Mouse (Mus musculus) heart, embryonic 13.5 days (tissue): ENCODE data around the gene Stra6. TPM values are rescaled to one million over a fixed set of nuclear protein-coding genes. Genes with fewer than 3 reads are reported as not detected.
A peak's percentile ranks its signal among the peaks of the same experiment; 100 is the strongest.

Source experiments
- ATAC-seq: fragments of 200-750 bp; cut with Nextera tagmentation; 2 replicates; pipeline ENCODE4 v1.8.0; 2017; ENCODE audit warnings: moderate TSS enrichment; ENCODE audit not compliant: insufficient number of reproducible peaks, low FRiP score, low TSS enrichment; ENCODE audit errors: extremely low read depth
- H3K27ac ChIP-seq: fragments of 300-500 bp; sonication (generic); replicated peaks from 2 replicates; pipeline ENCODE4 v1.5.1; 2015; ENCODE audit warnings: moderate library complexity, mild to moderate bottlenecking, inconsistent platforms
- H3K27me3 ChIP-seq: fragments of 300-500 bp; sonication (generic); replicated peaks from 2 replicates; pipeline ENCODE4 v1.6.1; 2015; ENCODE audit warnings: mild to moderate bottlenecking, inconsistent platforms
- H3K36me3 ChIP-seq: fragments of 300-500 bp; sonication (generic); 2 replicates; pipeline ENCODE4 v1.6.1; 2015; ENCODE audit warnings: mild to moderate bottlenecking, inconsistent platforms
- H3K4me1 ChIP-seq: fragments of 300-500 bp; sonication (generic); 2 replicates; pipeline ENCODE4 v1.6.1; 2015; ENCODE audit warnings: inconsistent platforms
- H3K4me2 ChIP-seq: fragments of 300-500 bp; sonication (generic); 2 replicates; pipeline ENCODE4 v1.6.1; 2015; ENCODE audit warnings: inconsistent platforms, mild to moderate bottlenecking, moderate library complexity
- H3K4me3 ChIP-seq: fragments of 300-500 bp; sonication (generic); 2 replicates; pipeline ENCODE4 v1.5.1; 2015; ENCODE audit warnings: moderate library complexity, mild to moderate bottlenecking, inconsistent platforms
- H3K9ac ChIP-seq: fragments of 300-500 bp; sonication (generic); 2 replicates; pipeline ENCODE4 v1.6.1; 2015; ENCODE audit warnings: inconsistent platforms, mild to moderate bottlenecking, moderate library complexity
- H3K9me3 ChIP-seq: fragments of 300-500 bp; sonication (generic); 2 replicates; pipeline ENCODE4 v1.6.1; 2016; ENCODE audit warnings: inconsistent platforms
- whole genome bisulfite sequencing: fragments of 180-500 bp; shearing (Covaris S2); methylation state at CpG from one replicate; pipeline ENCODE4 v1.1.7; 2015; ENCODE audit warnings: mixed read lengths; 5-methylcytosine and 5-hydroxymethylcytosine counted together
- polyA plus RNA-seq: library from polyadenylated mRNA; unstranded; fragments of >200 nt; fragmentation: Nextera tagmentation; extraction: Ambion mirVana; gene quantifications from 2 replicates; pipeline ENCODE4 v1.2.1, GENCODE M21; 2015

Gene Stra6
- polyA plus RNA-seq, 1 experiment from 2014 or later = 1.8 TPM

DNA sequence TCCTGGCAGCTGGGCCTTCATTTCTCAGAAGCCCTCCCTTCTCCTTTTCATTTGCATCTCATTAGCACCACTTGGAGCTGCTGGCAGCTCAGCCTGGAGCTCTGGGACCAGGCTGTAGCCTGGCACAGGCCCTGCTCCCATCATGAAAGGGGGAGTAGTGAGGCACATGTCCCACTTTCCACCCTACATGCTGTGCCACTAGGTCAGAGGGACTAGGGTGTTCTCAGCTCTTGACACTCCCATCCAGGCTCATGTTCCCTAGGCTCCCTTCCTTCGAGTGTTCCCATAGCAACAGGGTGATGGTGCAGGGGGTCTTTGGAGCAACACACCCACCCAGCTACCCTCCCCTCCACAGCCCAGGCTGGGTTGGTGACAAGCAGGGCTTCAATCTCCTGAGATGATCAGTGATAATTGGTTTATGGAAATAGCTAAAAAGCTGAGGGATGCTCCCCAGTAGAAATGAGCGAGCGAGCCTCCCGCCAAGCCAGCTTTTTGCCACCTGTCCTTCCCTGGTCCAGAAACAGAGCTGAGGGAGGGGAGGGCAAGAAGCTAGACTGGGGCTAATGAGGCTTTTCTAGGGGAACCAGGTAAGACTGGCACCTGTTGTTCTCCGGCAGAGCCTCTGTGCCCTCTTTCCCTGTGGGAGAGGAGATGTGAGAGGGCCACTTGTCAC, 33.2 kb downstream of the Stra6 start:
- H3K27ac ChIP-seq = no peak overlapping the region
- 48% methylated on average over 5 of the region's 5 CpGs for WGBS
- H3K36me3 ChIP-seq = no peaks in the 10 kb centered on the region
- no peak overlapping the region for H3K4me3 ChIP-seq
- no peak overlapping the region for H3K9ac ChIP-seq
- peaks cover 51% of the 10 kb centered on the region for H3K27me3 ChIP-seq
- H3K9me3 ChIP-seq = no peaks in the 10 kb centered on the region
- peaks cover 13% of the 10 kb centered on the region for H3K4me1 ChIP-seq
- no peak overlapping the region for H3K4me2 ChIP-seq
- ATAC-seq = no peak

DNA sequence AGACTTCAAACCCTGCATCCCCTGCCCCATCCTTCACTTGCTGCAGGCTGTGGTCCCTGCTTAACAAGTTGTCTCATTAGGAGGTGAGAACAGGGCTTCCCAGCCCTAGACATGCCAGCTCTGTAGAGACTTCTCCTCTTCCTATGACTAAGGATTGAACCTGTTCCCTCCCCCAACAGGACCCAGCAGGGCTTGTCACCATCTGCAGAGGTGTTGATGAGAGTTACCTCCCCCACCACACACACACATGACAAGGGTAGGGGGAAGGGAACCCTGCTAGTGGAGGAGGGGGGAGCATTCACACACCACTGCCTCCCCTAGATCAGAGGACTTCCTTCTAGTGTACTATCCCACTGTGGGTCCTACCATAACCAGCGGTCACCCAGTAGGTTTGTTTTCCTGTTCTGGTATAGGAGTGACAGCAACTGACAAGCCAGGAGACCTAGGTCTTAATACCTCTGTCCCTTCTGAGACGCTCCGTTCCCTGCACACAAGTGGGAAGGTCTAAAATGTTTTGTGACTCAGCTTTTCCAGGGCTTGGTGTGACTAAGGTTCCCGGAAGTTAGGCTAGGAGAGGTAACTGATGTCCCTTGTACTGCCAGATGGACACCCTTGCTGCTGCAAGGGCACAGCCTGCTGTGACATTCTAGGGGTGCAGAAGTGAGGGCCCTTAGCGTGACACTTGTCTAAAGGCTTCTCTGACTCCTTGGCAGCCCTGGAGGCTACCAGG, 36.4 kb downstream of the Stra6 start:
- WGBS = 35% methylated on average over 5 of the region's 5 CpGs
- Histone ChIP-seq H3K27me3 (peaks cover 58% of the 10 kb centered on the region), H3K27ac (no peak overlapping the region), H3K9ac (no peak overlapping the region), H3K36me3 (no peaks in the 10 kb centered on the region), H3K4me3 (no peak overlapping the region), H3K4me2 (no peak overlapping the region), H3K9me3 (no peaks in the 10 kb centered on the region), H3K4me1 (peaks cover 8% of the 10 kb centered on the region)
- ATAC-seq = no peak

DNA sequence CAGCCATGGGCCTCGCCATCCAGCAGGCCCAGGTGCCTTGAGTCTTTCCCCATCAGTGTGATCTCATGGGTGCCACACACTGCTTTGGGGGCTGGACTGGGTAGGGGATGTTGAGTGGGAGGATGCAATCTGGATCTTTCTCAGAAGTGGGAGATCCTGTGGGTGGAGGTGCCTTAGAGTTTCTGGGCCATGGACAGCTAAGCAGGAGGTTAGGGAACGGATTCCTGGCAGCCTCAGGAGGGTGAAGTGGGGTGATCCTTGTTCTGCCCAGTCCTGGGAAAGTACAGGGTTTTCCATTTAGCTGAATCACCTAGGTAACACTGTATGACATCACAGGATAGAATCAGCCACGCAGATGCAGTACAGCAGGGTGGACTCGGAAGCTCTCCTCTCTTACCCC, 38.4 kb downstream of the Stra6 start:
- Histone ChIP-seq H3K9me3 (no peaks in the 10 kb centered on the region), H3K4me2 (no peak overlapping the region), H3K4me3 (no peak overlapping the region), H3K4me1 (peaks cover 8% of the 10 kb centered on the region), H3K36me3 (no peaks in the 10 kb centered on the region), H3K27ac (no peak overlapping the region), H3K27me3 (peaks cover 63% of the 10 kb centered on the region), H3K9ac (no peak overlapping the region)
- ATAC-seq = no peak
- WGBS = 76% methylated on average over 4 of the region's 4 CpGs

DNA sequence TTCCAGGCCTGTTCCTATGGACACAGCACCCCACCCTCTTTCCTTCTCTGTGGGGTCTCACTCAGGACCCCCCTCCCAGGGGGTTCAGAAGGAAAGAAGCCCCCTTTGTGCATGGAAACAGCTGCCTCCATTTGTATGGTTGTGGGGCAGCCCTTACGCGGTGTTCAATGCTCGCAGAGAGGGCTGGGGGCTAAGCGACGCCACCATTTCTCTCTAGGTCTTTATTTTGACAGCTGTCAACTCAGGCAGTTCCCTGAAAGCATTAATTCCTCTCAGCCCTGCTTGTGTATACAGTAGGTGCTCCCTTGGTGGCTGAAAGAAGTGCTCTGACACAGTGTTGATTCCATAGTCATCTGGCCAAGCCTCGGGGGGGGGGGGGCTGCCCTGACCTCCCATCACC, 40.1 kb downstream of the Stra6 start:
- Histone ChIP-seq H3K9me3 (no peaks in the 10 kb centered on the region), H3K4me3 (no peak overlapping the region), H3K27ac (no peak overlapping the region), H3K4me2 (no peak overlapping the region), H3K4me1 (peaks cover 8% of the 10 kb centered on the region), H3K27me3 (peaks cover 47% of the 10 kb centered on the region), H3K9ac (no peak overlapping the region), H3K36me3 (no peaks in the 10 kb centered on the region)
- WGBS = 71% methylated on average over 6 of the region's 6 CpGs
- ATAC-seq = no peak

DNA sequence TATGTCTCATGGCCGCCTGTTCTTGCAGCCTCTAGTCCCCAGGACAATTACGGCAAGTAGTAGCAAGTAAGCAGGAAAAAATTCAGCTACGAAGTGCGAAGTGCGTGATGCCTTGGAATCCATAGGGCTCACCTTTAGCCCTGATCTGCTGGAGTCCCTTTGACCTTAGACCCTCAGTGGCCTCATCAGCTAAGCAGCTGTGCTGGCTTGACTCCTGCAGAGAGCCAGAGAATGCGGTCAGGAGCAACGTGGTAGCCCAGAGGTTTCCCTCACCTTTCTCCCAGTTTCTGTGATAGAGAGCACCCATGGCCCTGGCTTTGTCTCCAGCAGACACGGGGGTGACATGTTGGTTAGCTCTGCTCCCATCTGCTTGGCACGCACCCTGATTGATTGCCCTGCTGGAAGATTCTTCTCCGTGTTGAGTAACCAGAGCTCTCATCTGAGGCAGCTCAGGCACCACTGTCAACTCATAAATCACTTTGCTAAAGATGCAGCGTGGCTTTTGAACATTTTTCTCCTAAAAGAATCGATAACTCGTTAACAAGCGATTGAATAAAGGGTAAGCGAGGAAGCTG, 42.1 kb downstream of the Stra6 start:
- Histone ChIP-seq H3K4me1 (no peaks in the 10 kb centered on the region; the same call in 1 of the 2 replicates), H3K36me3 (no peaks in the 10 kb centered on the region), H3K4me2 (no peak overlapping the region), H3K27me3 (peaks cover 36% of the 10 kb centered on the region), H3K27ac (no peak overlapping the region), H3K9ac (no peak overlapping the region), H3K4me3 (no peak overlapping the region), H3K9me3 (no peaks in the 10 kb centered on the region)
- no peak for ATAC-seq
- WGBS = 66% methylated on average over 15 of the region's 15 CpGs

DNA sequence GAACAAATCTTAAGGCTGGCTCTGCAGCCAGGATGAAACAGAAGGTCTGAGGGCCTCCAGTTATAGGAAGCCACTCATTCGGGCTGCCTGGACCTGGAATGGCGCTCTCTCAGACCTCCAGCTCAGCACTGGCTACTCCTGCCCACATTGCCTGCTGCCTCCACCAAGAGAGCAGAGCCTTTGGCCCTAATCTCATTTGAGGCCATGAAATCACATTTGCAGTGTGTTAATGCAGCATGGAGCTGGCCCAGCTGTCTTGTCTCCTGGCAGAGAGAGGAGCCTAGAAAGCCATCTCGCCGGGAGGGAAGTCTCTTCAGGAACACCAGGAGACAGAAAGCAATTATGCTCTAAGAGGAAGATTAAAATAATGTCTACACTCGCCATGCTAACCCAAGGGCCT, 43.9 kb downstream of the Stra6 start:
- H3K36me3 ChIP-seq = no peaks in the 10 kb centered on the region
- H3K27ac ChIP-seq = no peak overlapping the region
- peaks cover 37% of the 10 kb centered on the region for H3K27me3 ChIP-seq
- ATAC-seq = no peak
- no peaks in the 10 kb centered on the region for H3K9me3 ChIP-seq
- 49% methylated on average over 5 of the region's 5 CpGs for WGBS
- peaks cover 15% of the 10 kb centered on the region for H3K4me1 ChIP-seq
- no peak overlapping the region for H3K4me3 ChIP-seq
- H3K4me2 ChIP-seq = no peak overlapping the region
- H3K9ac ChIP-seq = no peak overlapping the region

DNA sequence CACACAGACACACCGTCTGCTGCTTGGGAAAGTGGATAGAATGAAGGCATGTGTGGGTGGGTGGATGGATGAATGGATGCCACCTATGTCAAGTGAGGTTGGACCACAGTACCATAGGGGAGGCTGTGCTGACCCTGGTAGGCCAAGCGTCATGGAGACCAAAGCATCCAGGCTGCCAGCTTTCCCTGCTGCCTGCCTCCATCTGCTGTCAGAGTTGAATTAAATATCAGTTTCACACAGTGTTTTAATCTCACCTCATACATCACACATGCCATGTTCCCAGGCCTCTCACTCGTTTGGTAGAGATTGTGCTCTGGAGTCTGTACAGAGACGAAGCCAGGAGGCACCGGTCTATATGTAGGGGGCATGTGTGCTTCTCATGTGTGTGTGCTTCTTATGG, 47.2 kb downstream of the Stra6 start:
- Histone ChIP-seq H3K27me3 (peaks cover 48% of the 10 kb centered on the region), H3K9me3 (no peaks in the 10 kb centered on the region), H3K27ac (no peak overlapping the region), H3K9ac (no peak overlapping the region), H3K4me2 (no peak overlapping the region), H3K4me1 (peaks cover 48% of the 10 kb centered on the region), H3K4me3 (no peak overlapping the region), H3K36me3 (no peaks in the 10 kb centered on the region)
- no peak for ATAC-seq
- WGBS = 58% methylated on average over 5 of the region's 5 CpGs

DNA sequence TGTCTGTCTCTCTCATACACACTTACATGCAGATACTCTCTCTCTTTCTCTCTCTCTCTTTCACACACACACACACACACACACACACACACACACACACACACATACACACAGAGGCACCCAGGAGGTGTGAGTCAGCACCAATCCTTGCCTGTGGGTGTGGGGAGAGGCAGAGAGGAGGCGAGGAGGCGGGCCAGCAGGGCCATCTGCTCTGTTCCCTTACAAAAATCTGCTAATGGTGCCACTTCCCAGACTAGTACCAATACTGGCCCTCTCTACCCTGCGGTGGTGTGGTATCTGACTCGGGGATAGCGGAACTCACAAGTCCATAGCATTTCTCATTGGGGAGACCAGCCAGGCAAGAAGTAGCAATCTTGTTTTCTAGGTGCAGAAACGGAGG, 47.8 kb downstream of the Stra6 start:
- H3K36me3 ChIP-seq = no peaks in the 10 kb centered on the region
- ATAC-seq = no peak
- H3K9me3 ChIP-seq = no peaks in the 10 kb centered on the region
- WGBS = 62% methylated on average over 6 of the region's 6 CpGs
- no peak overlapping the region for H3K4me3 ChIP-seq
- H3K4me1 ChIP-seq = peaks cover 55% of the 10 kb centered on the region
- no peak overlapping the region for H3K27ac ChIP-seq
- peaks cover 48% of the 10 kb centered on the region for H3K27me3 ChIP-seq
- no peak overlapping the region for H3K9ac ChIP-seq
- no peak overlapping the region for H3K4me2 ChIP-seq

DNA sequence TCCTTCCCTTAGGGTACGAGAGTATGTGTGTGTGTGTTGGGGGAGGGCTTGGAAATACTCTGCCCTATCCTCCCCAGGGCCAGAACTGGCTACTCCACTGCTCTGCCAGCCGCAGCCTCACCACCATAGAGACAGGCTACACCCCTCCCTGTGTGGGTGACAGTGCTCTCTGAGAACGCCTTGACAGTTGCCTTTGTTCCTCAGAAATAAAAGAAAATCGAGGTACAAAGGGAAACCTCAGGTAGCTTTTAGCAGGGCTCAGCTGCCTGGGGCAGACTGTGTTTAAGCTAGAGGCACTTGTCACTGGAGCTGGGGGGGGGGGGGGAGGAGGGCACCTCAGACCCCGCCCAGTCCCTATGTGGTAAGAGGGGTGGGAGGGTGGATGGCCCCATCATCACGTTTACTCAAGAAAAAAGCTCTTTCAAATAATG, 48.7 kb downstream of the Stra6 start:
- no peaks in the 10 kb centered on the region for H3K9me3 ChIP-seq
- WGBS = 22% methylated on average over 5 of the region's 6 CpGs
- H3K36me3 ChIP-seq = no peaks in the 10 kb centered on the region
- peaks cover 56% of the 10 kb centered on the region for H3K4me1 ChIP-seq
- no peak overlapping the region for H3K4me2 ChIP-seq
- no peak overlapping the region for H3K27ac ChIP-seq
- no peak for ATAC-seq
- no peak overlapping the region for H3K4me3 ChIP-seq
- no peak overlapping the region for H3K9ac ChIP-seq
- peaks cover 55% of the 10 kb centered on the region for H3K27me3 ChIP-seq

DNA sequence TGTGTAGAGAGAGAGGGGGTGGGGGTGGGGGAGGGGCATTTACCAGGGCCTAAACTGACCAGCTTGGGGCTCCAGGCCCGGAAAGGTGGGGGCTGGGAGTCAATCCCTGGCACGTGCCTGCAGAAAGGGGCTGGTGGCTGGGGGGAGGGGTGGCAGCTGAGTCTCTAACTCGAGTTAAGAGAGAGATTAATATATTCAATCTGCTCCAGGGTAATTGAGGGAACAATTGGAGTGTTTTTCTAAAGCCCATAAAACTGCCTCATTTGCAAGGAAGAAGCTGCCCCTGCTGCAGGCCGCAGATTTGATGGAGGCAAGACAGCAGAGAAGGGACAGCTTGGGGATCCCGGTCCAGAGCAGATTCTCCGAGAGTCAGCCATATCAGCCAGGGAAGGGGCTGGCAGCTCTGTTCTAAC, 49.3 kb downstream of the Stra6 start:
- no peak overlapping the region for H3K27ac ChIP-seq
- peak overlapping the region; percentile 25; the same call in 1 of the 2 replicates for H3K9ac ChIP-seq
- no peaks in the 10 kb centered on the region for H3K36me3 ChIP-seq
- H3K27me3 ChIP-seq = peaks cover 60% of the 10 kb centered on the region
- ATAC-seq = no peak
- H3K4me2 ChIP-seq = peak overlapping the region; percentile 66
- H3K4me1 ChIP-seq = peaks cover 56% of the 10 kb centered on the region
- H3K4me3 ChIP-seq = peak overlapping the region; percentile 40; the same call in 1 of the 2 replicates
- H3K9me3 ChIP-seq = no peaks in the 10 kb centered on the region
- 11% methylated on average over 6 of the region's 6 CpGs for WGBS

DNA sequence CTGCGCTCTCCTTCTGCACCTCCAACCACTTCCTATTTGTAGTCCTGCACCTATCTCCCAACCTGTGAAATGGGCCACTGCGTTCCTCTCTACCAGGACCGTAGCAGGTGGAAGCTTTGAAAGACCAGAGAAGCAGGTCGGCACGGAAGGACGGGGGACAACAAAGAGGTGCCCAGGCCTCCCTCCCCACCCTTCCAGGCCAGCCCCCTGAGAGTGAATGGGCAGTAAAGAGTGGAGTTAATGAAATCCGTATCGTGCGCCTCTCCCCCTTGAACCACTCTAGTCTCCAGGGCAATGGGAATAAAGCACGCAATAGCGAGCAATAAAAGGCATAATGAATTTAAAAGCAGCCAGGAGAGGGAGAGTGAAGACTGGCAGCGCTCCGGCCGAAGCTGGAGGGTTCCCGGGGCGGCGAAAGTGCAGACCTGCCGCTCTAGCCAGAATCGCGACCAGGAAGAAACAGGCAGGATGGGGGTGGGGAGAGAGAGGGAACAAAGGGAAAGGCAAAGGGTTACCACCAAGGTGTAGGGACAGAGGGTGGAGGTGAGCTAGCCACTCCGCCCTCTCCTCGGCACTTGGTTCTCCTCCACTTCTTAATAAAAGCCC, 49.8 kb downstream of the Stra6 start:
- Histone ChIP-seq H3K27me3 (peaks cover 65% of the 10 kb centered on the region), H3K27ac (no peak overlapping the region), H3K36me3 (no peaks in the 10 kb centered on the region), H3K4me2 (peak overlapping the region; percentile 66), H3K9ac (peak overlapping the region; percentile 58; the same call in 1 of the 2 replicates), H3K4me3 (peak overlapping the region; percentile 40), H3K4me1 (peaks cover 56% of the 10 kb centered on the region), H3K9me3 (no peaks in the 10 kb centered on the region)
- WGBS = 6% methylated on average over 22 of the region's 22 CpGs
- ATAC-seq = no peak
